Mouse (Mus musculus): ENCODE measurements around the gene Mark2. TPM values are rescaled to one million over a fixed set of nuclear protein-coding genes. Genes with fewer than 3 reads are reported as not detected.

Mark2 gene
- polyA plus RNA-seq (2017; shearing (Covaris generic)), result 239 TPM

GRCm38 (mm10) chr19:7341512-7342397, at the start of gene Mark2:
Gene Mark2 (minus strand): TSS chr19:7341860.

GRCm38 (mm10) chr19:7382903-7383865, 41.5 kb upstream of the Mark2 start, which contains the start of gene Spindoc:
Gene Spindoc (minus strand): TSS chr19:7382994.

GRCm38 (mm10) chr19:7267091-7267741, 74.4 kb downstream of the Mark2 start, which contains the start of gene Rcor2:
Gene Rcor2 (plus strand): TSS chr19:7267325.

GRCm38 (mm10) chr19:7240782-7241690, 100.6 kb downstream of the Mark2 start, which contains the start of gene Naa40:
Gene Naa40 (minus strand): TSS chr19:7241183.

Other genes starting within 250 kb of the Mark2 start
- not detected for gene Flrt1, start 236.1 kb downstream of the Mark2 start, polyA plus RNA-seq (2017; shearing (Covaris generic))
- gene Otub1, start 135.5 kb downstream of the Mark2 start, polyA plus RNA-seq (2017; shearing (Covaris generic)), result 61.1 TPM
- 377 TPM for gene Cox8a, start 124.2 kb downstream of the Mark2 start, polyA plus RNA-seq (2017; shearing (Covaris generic))
- gene Naa40, start 100.7 kb downstream of the Mark2 start, polyA plus RNA-seq (2017; shearing (Covaris generic)), result 34.3 TPM
- gene Rcor2, start 74.5 kb downstream of the Mark2 start, polyA plus RNA-seq (2017; shearing (Covaris generic)), result 3.1 TPM
- 31.4 TPM for gene Spindoc, start 41.1 kb upstream of the Mark2 start, polyA plus RNA-seq (2017; shearing (Covaris generic))
- gene 2700081O15Rik, start 75.8 kb upstream of the Mark2 start, polyA plus RNA-seq (2017; shearing (Covaris generic)), result 0.36 TPM
- gene Rtn3, start 141.4 kb upstream of the Mark2 start, polyA plus RNA-seq (2017; shearing (Covaris generic)), result 56.7 TPM
- 21.7 TPM for gene Atl3, start 152.2 kb upstream of the Mark2 start, polyA plus RNA-seq (2017; shearing (Covaris generic))
- 34.9 TPM for gene Pla2g16, start 215.6 kb upstream of the Mark2 start, polyA plus RNA-seq (2017; shearing (Covaris generic))

Measured in naive thymus-derived CD4-positive, alpha-beta T cell, adult 5 months (primary cell).